Mouse (Mus musculus) hindlimb bud, embryonic 11.5 days (tissue): Measurements from ENCODE around the gene Bean1.

Experiments used
- DNase-seq: peaks from one replicate; pipeline ENCODE4 v3.0.0-alpha.2; 2012; ENCODE audit warnings: low read depth, low spot score; ENCODE audit errors: extremely low spot score

Gene Bean1

DNA sequence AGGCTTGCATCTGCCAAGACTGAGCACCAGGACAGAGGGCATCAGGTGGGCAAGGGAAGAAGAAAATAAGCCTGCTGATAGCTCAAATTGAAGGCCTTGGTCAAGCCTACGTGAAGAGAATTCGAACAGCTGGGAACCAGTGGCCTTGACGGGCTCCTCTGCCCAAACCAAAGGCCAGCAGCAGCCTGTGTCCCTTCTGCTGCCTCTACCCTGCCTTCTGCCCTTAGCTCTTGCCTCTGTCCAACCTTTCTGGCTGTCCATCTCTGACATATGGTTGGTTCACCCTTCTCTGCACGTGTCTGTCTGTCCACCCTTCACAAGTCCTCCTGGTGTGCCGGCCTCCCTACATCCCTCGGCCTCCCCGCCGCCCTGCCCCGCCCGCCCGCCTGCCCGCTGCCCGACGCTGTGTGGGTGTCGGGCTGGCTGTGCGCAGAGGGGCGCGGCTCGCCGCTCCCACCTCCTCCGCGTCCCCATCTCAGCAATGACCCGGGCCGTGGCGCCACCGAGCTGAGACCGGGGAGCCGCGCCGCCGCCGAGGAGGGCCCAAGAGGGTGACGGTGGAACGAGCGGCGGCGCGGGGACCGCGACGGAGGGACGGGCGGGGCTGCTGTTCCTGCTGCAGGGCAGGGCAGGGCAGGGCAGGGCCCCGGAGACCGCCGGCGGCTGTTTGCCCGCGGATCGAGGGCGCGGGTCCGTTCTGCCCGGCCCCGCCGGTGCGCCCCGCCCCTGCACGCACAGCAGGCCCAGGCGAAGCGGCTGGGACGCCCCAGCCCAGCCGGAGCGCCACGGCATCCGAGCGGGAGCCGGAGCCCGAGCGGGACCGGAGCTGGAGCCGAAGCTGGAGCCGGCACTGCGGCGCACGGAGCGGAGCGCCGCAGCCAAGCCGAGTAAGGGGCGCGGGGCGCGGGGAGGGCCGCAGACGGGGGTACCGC lies at the start of gene Bean1:
Gene Bean1 (plus strand): TSS at position 325 of the 932 bp plus-strand sequence.
- DNase-seq = no peak

DNA sequence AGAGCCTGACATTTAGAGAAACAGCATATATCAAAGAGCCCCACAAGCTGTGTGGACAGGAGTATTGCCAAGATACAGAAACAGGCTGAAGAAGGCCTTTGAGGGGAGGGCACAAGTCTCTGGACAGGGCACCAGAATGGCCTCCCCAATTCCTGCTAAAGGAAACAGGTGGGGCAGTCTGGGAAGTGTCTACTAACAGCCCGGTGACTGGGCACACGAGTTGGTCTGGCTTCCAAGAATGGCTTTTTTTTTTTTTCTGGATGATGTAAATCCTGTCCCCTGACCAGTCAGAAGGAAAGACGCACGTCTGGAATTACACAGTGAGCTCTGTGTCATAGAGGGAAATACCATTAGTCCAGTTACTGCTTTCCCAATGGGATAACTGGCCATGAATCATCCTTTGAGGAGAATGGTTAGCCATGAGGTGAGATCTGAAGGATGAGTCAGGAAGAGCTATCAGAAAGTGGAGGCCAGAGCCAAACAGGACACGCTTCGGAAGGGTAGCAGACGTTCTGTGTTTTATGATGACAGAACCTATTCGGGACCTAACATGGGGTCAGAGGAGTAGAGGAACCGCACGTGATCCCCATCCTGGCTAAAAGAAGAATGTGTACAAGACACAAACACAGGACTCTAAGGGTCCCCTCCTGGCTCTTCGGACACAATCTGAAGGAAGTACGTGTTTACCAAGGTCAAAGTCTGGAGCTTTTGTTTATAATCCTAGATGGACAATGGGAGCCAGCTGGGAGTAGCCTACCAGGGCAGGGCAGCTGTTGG lies 48.4 kb upstream of the Bean1 start:
- no peak for DNase-seq

DNA sequence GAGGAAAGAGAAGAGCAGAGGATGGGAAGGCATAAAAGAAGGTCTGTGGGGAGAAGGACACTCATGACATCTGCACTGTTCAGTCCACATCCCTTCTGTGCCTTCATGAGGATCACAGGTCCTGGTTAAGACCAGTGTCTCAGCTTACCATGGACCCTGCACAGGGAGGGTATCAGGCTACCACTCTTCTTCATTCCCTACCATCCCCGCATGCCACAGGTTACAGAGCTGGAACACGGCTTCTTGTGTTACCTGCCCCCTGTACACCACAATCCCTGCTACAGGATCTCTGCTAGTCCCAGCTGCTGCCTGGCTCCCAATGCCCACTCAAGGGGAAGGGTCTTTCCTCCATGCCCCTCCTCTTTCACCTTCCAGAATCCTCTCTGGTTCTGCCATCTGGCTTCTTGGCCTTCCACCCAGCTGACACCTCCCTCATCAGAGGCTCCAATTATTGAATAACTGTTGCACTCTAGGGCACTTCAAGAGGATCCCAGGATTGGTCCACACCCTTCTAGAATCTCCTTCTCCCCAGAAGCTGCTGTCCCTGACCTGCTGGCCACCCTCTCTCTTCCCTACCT lies 47.1 kb upstream of the Bean1 start:
- DNase-seq = no peak

DNA sequence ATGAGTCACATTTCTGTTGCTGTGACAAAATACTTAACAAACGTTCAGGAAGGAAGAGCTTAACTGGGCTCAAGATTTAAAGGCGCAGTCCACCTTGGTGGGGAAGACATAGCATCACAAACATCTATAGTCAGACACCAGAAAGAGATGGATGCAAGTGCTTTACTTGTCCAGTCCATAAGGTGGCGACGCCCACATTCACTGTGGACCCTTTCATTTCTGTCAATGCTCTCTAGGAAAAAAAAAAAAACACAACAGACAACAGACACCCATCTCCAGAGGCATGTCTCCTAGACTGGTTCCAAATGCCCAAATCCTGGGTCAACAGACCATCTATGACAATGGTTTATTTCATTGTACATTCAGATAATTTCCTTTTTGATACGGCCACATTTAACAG lies 45.7 kb upstream of the Bean1 start:
- no peak for DNase-seq

DNA sequence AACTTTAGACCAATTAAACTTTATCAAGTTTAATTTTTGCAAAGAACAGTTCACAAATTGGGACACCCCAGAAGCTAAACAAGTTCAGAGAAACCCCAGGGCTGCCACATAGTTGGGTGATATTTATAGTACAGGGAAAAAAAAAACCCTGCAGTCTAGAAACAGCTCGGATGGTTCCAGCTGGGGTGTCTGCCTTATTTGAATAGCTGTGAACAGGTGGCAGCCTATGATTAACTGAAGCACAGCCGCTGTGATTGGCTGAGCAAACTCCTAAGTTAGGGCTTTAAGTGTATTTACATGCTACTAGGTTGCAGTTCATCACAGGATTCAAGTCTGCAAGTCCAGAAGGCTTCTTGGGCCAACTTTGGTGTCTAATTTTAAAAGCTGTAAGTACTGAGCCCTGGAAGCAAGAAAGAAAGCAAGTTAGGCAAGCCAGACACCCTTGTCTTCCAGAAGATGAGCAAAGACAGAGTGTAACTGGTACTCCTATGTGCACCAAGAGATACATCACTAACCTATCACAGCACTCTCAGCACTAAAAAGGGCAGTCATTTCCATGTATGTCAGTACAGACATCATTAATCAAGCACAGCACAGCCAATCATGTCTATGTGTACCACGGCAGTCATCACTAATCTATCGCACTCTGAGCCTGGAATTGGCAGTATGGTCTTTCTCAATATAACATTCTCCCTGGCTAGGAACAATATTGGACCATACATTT lies 42.9 kb upstream of the Bean1 start:
- DNase-seq = no peak

DNA sequence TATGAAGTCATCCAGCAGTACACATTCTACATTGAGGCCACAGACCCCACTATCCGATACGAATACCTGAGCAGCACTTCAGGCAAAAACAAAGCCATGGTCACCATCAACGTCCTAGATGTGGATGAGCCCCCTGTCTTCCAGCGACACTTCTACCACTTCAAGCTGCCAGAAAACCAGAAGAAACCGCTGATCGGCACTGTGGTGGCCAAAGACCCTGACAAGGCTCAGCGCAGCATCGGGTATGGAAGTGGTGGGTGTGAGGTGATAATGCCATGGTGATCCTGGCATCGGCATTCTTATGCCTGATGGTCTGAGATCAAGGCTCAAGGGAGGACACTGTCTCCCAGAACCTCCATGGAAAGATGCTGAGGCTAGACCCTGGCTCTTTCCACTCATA lies 39.3 kb upstream of the Bean1 start:
- no peak for DNase-seq

DNA sequence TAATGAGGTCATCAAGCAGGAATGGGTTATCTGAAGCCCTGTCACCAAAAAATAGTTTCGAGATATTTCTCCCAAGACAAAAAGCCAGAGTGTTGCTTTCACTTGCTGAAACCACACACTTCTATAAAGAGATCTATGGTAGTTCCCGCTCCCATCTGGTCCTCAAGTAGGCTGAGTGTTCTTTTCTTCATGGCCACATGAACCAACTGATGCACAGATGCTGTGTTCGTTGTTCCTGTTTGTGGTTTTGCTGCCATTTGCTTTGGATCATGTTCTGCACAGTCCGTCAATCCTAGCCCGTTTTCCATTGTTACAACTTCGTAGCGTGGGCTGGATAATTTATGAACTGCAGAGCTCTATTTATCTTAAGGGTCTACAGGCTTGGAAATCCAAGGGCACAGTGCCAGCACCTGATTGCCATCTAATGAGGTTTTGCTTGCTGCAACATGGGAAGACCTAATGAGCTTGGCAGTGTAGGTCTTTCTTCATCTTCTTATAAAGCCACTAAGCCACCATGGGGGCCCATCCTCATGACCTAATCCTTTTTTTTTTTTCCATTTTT lies 38.7 kb upstream of the Bean1 start:
- DNase-seq = no peak

DNA sequence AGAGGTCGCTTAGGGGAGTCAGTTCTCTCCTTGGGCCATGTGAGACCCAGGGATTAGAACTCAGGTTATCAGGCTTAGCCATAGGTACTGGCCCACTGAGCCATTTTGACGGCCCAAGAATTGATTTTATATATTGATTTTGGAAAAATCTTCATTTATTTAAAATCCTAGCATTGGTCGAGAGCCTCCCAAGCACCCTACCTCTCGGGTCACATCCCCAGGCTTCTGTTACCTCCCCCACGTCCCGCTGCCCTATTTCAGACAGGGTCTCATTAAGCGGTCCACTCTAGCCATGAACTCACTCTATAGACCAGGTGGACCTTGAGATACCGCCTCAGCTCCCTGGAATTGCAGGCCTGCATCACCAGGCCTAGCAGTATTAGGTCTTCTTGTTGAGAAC lies 35.7 kb upstream of the Bean1 start:
- no peak for DNase-seq

DNA sequence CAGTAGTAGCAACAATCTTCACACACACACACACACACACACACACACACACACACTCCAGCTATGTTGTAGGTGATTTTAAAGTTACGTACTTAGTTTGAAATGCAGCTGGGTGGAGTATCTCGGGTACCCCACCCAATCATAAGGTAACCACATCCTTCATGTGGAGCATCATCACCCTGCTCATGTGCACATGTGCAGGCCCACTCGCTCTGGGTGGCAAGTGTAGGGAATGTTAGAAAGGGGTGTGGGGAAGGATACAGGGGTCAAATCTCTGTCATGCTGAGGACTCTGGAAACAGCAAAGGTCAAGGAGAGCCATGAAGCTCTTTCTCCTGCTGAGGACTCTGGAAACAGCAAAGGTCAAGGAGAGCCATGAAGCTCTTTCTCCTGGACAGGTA lies 34.0 kb upstream of the Bean1 start:
- no peak for DNase-seq

DNA sequence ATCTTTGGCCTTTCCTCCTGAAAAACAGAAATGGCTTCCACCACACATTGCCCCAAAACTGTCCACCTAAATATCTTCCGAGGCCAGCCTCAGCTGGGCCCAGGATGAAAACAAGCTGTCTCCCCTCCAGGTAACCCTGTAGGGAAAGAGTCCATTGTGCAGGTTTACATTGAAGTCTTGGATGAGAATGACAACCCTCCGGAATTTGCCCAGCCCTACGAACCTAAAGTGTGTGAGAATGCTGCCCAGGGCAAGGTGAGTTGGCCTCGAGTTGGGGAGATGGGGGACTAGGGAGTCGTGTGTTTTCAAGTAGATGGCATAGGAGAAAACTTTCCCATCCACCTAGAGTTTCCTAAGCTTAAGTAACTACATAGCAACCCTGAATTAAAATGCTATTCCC lies 32.6 kb upstream of the Bean1 start:
- no peak for DNase-seq

DNA sequence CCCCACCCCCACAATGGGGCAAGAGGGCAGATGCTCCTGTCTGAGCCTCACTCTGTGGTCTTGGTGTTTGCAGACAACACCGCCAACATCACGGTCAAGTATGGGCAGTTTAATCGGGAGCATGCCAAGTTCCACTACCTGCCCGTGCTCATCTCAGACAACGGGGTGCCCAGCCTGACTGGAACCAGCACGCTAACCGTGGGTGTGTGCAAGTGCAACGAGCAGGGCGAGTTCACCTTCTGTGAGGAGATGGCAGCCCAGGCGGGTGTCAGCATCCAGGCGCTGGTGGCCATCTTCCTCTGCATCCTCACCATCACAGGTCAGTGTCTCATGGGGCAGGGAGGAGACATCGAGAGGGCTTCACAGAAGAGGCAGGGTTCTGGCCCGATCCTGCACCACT lies 29.6 kb upstream of the Bean1 start:
- DNase-seq = no peak

DNA sequence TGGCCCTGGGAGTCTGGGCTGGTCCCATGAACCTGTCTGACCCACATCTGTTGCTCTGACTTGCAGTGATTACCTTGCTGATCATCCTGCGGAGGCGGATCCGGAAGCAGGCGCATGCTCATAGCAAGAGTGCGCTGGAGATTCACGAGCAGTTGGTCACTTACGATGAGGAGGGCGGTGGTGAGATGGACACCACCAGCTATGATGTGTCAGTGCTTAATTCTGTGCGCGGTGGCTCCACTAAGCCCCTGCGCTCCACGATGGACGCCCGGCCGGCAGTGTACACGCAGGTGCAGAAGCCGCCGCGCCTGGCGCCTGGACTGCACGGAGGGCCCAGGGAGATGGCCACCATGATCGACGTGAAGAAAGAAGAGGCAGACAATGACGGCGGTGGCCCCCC lies 27.8 kb upstream of the Bean1 start:
- no peak for DNase-seq

DNA sequence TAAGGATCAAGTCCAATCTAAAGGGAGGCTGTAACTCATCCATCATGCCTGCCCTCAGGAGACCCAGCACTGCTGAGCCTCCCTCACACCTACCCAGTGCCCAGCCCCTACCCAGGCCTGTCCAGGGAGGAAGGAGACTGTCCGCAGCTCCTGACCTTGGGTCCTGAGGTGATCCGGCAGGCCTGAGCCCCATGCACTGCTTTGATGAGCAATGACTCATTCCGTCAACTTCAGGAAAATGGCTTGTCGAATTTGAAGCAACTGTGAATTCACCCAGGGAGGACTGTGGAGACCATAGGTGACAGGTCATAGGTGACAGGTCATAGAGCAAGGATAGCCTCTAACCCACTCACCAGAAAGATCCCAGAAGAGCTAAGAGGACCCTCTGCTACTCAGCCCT lies 26.9 kb upstream of the Bean1 start:
- DNase-seq = no peak

DNA sequence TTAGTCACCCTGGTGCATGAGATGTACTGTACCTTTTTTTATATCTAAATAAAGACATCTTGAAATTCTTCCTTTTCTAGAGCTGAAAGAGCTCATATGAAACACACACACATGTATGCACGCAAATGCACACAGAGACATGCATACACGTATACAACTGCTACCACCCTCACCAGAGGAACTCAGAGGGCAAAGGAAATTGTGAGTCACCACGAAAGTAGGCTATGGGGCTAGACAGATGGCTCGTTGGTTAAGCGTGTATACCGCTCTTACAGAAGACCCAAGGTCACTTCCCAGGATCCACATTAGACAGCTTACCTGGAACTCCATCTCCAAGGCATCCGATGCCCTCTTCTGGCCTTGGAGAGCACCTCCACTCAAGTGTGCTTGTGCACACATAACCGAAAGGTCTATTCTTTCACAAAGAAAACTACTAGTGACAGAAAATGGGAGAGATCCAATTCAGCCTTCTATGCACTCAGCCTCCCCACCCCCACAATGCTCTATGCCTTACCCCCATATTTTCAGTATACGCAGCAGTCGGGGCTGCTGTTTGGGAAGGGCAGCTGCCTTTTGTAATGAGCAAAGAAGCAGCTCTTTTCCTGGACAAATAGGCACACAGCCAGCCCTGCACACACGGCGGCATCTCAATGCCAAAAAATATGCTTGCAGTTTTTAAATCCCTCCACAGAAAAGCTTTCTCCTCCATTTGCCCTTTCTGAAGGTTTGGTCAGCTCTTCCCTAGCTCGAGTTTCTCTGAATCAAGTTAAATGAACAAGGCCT lies 25.6 kb upstream of the Bean1 start:
- no peak for DNase-seq

DNA sequence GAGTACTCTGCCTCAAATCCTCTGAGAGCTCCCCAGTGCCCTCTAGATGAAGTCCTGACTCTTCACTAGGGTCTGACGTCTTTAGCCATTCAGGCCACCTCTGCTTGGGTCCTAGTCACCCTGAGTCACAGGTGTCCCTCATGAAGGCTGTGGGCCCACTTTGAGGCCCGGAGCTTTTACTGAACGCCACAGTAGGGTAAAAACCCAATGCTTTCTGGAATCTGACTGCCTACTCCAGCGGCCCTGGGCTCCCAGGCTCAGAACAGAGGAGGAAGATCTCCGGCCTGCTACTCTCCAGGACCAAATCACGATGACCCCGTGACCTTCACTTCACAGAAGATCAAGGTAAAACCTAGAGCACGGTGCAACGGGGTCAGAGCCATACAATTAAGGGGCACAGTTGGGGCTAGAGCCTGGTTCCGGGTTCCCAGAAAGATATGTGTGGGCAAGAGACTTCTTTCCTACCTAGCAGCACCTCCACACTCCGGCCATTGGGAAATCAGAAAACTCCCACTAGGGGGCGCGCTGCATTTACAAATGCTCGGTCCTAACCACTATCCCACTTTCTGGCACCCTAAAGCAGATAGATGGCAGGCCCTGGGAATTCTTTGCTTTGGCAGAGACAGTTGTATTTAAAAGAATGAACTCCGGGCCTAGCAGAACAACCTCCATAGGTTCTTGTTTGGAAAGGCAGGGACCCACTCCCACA lies 24.1 kb upstream of the Bean1 start:
- DNase-seq = peak; percentile 47

DNA sequence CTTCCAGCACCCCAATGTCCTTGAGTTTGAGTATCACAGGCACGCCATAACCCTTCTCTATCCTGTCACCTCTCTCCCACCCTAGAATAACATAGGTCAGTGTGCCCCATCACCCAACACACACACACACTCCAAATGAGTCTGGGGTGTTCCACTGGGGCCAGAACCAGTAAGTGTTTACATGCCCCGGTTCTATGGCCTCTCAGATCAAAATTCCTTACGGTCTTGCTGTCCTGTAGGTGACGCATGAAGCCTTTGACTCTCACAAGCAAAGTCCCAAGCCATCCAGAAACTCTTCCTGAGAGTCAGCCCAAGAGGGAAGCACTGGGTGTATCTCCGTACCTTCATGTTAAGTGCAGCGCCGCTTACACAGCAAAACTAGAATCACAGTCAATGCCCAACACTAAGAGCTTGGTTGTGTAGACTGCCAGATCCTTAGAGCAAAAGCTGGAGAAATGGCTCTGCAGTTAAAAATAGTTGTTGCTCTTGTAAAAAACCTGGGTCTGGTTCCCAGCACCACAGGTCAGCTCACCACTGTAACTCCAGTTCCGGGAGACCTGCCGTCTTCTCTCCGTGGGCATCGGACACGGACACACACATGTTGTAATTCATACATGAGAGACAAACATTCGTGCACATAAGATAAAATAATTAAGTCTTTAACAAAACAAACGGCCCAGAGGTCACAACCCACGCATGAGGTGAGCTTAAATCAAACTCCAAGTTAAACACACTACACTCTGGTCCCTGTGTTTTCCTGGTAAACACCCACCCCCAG lies 23.3 kb upstream of the Bean1 start:
- DNase-seq = no peak

DNA sequence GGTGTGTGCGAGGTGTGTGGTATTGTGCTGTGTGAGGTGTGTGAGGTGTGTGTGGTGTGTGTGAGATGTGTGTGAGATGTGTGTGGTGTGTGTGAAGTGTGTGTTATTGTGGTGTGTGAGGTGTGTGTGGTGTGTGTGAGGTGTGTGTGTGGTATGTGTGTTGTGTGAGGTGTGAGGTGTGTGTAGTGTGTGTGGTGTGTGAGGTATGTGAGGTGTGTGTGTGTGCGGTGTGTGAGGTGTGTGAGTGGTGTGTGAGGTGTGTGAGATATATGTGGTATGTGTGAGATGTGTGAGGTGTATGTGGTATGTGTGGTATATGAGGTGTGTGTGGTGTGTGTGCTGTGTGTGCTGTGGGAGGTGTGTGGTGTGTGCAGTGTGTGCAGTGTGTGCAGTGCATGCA lies 22.3 kb upstream of the Bean1 start:
- DNase-seq = no peak

DNA sequence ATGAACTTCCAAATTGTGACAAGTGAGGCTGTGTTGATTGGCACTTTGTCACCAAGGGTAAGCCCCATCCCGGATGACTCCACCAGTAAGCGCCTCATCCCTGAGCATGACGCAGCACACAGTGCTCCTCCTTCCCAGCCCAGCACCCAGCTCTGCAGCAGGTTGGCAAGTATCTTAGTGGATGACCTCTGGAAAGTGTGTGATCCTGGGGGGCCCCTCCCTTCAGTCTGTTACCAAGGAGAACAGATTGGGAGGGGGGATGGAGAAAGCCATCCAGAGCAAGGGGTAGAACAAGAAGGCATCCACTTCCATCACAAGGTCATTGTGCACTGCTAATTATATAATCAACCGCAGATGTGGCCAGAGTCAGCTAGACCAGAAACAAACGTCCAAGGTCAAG lies 9.5 kb upstream of the Bean1 start:
- DNase-seq = no peak

DNA sequence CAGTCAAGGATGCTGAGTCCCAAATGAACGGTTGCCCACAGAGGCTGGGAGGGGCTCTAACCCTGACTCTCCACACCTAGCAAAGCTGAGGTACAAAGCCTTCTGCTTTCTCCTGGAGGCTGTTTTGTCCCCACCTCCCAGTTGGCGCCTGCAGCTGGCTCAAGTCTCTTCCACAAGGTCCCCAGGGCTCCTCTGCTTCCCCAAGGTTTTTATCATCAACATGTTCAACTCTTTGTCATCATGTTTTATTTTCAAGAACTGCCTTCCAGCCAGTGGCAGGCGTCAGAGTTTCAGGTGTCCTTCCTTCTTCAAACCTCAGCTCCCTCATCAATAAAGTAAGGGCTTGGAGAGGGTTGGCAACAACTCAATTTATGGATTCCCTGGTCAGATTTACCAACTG lies 781 bp upstream of the Bean1 start:
- no peak for DNase-seq
